Mouse (Mus musculus) monocyte, adult 2 months (primary cell): ENCODE data around the gene Sod3.

Experiments used
- DNase-seq, 2 experiments: peaks; one replicate each; pipeline ENCODE4 v3.0.0; 2022; ENCODE audit warnings: low spot score in 2 of 2, low read depth in 1 of 2

Sod3 gene

GRCm38 (mm10) chr5:52370901-52371300 lies 7.3 kb downstream of the Sod3 start:
- DNase-seq: no peak

- no peak for DNase-seq
These were observed 12.3 kb downstream of the Sod3 start for GRCm38 (mm10) chr5:52375847-52376246.

GRCm38 (mm10) chr5:52382837-52383236 lies 19.2 kb downstream of the Sod3 start:
- no peak for DNase-seq

- DNase-seq: peak in 1 of 2 experiments; percentile 7
These were observed 20.2 kb downstream of the Sod3 start for GRCm38 (mm10) chr5:52383748-52384147.

GRCm38 (mm10) chr5:52386016-52386415 lies 22.4 kb downstream of the Sod3 start:
- DNase-seq: peak; percentile 19 to 29

- no peak for DNase-seq
These were observed 24.6 kb downstream of the Sod3 start for GRCm38 (mm10) chr5:52388092-52388749.

- DNase-seq: no peak
These were observed 26.8 kb downstream of the Sod3 start for GRCm38 (mm10) chr5:52390381-52390780.

GRCm38 (mm10) chr5:52391471-52391870 lies 27.9 kb downstream of the Sod3 start:
- DNase-seq: no peak

GRCm38 (mm10) chr5:52393756-52394155 lies 30.2 kb downstream of the Sod3 start:
- DNase-seq: no peak

- no peak for DNase-seq
These were observed 40.8 kb downstream of the Sod3 start for GRCm38 (mm10) chr5:52404373-52404772.

- DNase-seq: no peak
These were observed 45.2 kb downstream of the Sod3 start for GRCm38 (mm10) chr5:52408668-52409315.

- DNase-seq: no peak
These were observed 46.6 kb downstream of the Sod3 start for GRCm38 (mm10) chr5:52410197-52410596.

- DNase-seq: no peak
These were observed 48.0 kb downstream of the Sod3 start for GRCm38 (mm10) chr5:52411567-52411966.

- DNase-seq: no peak
These were observed 51.6 kb downstream of the Sod3 start for GRCm38 (mm10) chr5:52415193-52415592.

GRCm38 (mm10) chr5:52415917-52416316 lies 52.3 kb downstream of the Sod3 start:
- DNase-seq: no peak

GRCm38 (mm10) chr5:52416485-52416884 lies 52.9 kb downstream of the Sod3 start:
- DNase-seq: no peak
